Comparison of ENCODE assay signal across 8 mouse cellular contexts in the genomic region with DNA sequence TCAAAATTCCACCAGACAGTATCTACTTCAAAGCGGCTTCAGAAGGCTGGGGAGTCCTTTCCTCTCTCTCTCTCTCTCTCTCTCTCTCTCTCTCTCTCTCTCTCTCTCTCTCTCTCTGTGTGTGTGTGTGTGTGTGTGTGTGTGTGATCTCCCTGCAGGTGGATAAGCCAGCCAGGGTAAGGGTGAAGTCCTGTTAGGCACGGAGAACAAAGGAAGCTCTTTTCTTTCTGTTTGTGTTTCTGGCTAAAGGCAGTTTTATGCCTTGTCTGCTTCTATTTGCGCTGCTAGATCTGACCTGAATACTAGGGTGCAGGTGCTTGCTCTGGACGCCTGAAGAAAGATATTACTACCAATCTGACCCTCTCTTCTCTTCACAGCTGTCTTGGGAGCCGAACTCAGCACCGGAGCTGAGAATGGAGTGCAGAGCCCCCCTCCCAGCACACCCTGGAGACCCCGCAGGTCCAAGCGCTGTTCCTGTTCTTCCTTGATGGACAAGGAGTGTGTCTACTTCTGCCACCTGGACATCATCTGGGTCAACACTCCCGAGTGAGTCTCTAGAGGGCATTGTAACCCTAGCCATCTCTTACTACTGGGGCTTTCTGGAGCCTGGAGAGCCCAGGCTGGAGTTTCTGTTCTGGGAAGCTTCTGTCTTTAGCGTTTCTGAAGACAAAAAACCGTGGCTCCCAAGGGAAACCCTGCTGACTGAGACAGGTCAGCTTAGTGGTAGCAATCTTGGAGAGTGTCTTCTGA. TPM values are rescaled to one million over a fixed set of nuclear protein-coding genes. Genes with fewer than 3 reads are reported as not detected.
A peak's percentile ranks its signal among the peaks of the same experiment; 100 is the strongest.
DNase-seq lines count a peak whose midpoint lies in the region; ATAC-seq and TF ChIP-seq lines count a peak whose summit lies in the region.

No protein-coding gene starts in this region.

- peak; percentile 36 for DNase-seq in lung, postnatal 0 days (ENCODE audit: low spot score)
- no peak for DNase-seq in thymus, adult 18-20 months
- no peak for DNase-seq in layer of hippocampus, adult 18-20 months (ENCODE audit: low spot score in 2 of 2)

- no peaks in the 10 kb centered on the region for H3K9me3 ChIP-seq in forebrain, embryonic 12.5 days
- no peaks in the 10 kb centered on the region for H3K9me3 ChIP-seq in forebrain, embryonic 15.5 days
- H3K9me3 ChIP-seq in hindbrain, embryonic 16.5 days (ENCODE audit: control insufficient read depth, low read length) = no peaks in the 10 kb centered on the region
- no peaks in the 10 kb centered on the region for H3K9me3 ChIP-seq in lung, postnatal 0 days (ENCODE audit: low read length)

- peak overlapping the region; percentile 72; the same call in 1 of the 2 replicates for H3K4me2 ChIP-seq in forebrain, embryonic 12.5 days
- H3K4me2 ChIP-seq in forebrain, embryonic 15.5 days (replicated peaks) = no peak overlapping the region
- peak overlapping the region; percentile 5; the same call in 1 of the 2 replicates for H3K4me2 ChIP-seq in hindbrain, embryonic 16.5 days (ENCODE audit: low read length)
- peak overlapping the region; percentile 68 for H3K4me2 ChIP-seq in lung, postnatal 0 days (replicated peaks; ENCODE audit: low read depth, low read length)

- no peaks in the 10 kb centered on the region for H3K36me3 ChIP-seq in forebrain, embryonic 12.5 days (replicated peaks)
- no peaks in the 10 kb centered on the region for H3K36me3 ChIP-seq in forebrain, embryonic 15.5 days
- H3K36me3 ChIP-seq in hindbrain, embryonic 16.5 days (ENCODE audit: control insufficient read depth, insufficient read depth, low read length) = no peaks in the 10 kb centered on the region
- H3K36me3 ChIP-seq in lung, postnatal 0 days (ENCODE audit: insufficient read depth, low read length) = no peaks in the 10 kb centered on the region

- H3K4me1 ChIP-seq in forebrain, embryonic 12.5 days = peaks cover 21% of the 10 kb centered on the region
- H3K4me1 ChIP-seq in forebrain, embryonic 15.5 days = peaks cover 19% of the 10 kb centered on the region
- H3K4me1 ChIP-seq in cortical plate, adult 2 months (ENCODE audit: control insufficient read depth, insufficient read depth, low read length) = no peaks in the 10 kb centered on the region
- peaks cover 18% of the 10 kb centered on the region for H3K4me1 ChIP-seq in hindbrain, embryonic 16.5 days (ENCODE audit: control insufficient read depth, insufficient read depth, low read depth, low read length)
- peaks cover 10% of the 10 kb centered on the region; the same call in 1 of the 2 replicates for H3K4me1 ChIP-seq in lung, postnatal 0 days (ENCODE audit: insufficient read depth, low read depth, low read length)

- H3K4me3 ChIP-seq in forebrain, embryonic 12.5 days (replicated peaks) = no peak overlapping the region
- H3K4me3 ChIP-seq in forebrain, embryonic 15.5 days = no peak overlapping the region
- no peak overlapping the region; the same call in 1 of the 2 replicates for H3K4me3 ChIP-seq in cortical plate, adult 2 months (ENCODE audit: insufficient read depth, low read length)
- no peak overlapping the region for H3K4me3 ChIP-seq in hindbrain, embryonic 16.5 days (ENCODE audit: low read length)
- H3K4me3 ChIP-seq in lung, postnatal 0 days (ENCODE audit: low read depth, low read length) = peak overlapping the region; percentile 50

- peaks cover 52% of the 10 kb centered on the region for H3K27me3 ChIP-seq in forebrain, embryonic 12.5 days
- peaks cover 16% of the 10 kb centered on the region; the same call in 1 of the 2 replicates for H3K27me3 ChIP-seq in forebrain, embryonic 15.5 days
- peaks cover 15% of the 10 kb centered on the region for H3K27me3 ChIP-seq in hindbrain, embryonic 16.5 days (replicated peaks; ENCODE audit: control insufficient read depth, insufficient read depth, low read length)
- H3K27me3 ChIP-seq in lung, postnatal 0 days (replicated peaks; ENCODE audit: insufficient read depth, low read length) = no peaks in the 10 kb centered on the region

- peak; percentile 29; the same call in 1 of the 2 replicates for TF ChIP-seq CTCF in cortical plate, adult 2 months (IDR thresholded peaks at IDR 0.05; ENCODE audit: extremely low read depth, insufficient read depth, low read length)
- TF ChIP-seq CTCF in lung, postnatal 0 days (IDR thresholded peaks at IDR 0.05) = peak; percentile 54

- no peak for TF ChIP-seq POLR2A in cortical plate, adult 2 months (IDR thresholded peaks at IDR 0.05; ENCODE audit: extremely low read depth, insufficient read depth, low read length)

- no peak overlapping the region for H3K27ac ChIP-seq in forebrain, embryonic 12.5 days
- H3K27ac ChIP-seq in forebrain, embryonic 15.5 days (replicated peaks) = no peak overlapping the region
- no peak overlapping the region for H3K27ac ChIP-seq in cortical plate, adult 2 months (ENCODE audit: insufficient read depth, low read length)
- no peak overlapping the region for H3K27ac ChIP-seq in hindbrain, embryonic 16.5 days (ENCODE audit: low read depth, low read length)
- H3K27ac ChIP-seq in lung, postnatal 0 days (ENCODE audit: low read length) = no peak overlapping the region

- no peak for ATAC-seq in forebrain, embryonic 12.5 days (ENCODE audit: low FRiP score)
- no peak for ATAC-seq in forebrain, embryonic 15.5 days (replicated peaks)
- no peak for ATAC-seq in hindbrain, embryonic 16.5 days
- ATAC-seq in lung, postnatal 0 days = no peak
- no peak for ATAC-seq in monocyte, adult 5-6 weeks (replicated peaks; ENCODE audit: insufficient number of reproducible peaks, low FRiP score, low TSS enrichment, poor library complexity, severe bottlenecking)

- H3K9ac ChIP-seq in forebrain, embryonic 12.5 days = no peak overlapping the region
- no peak overlapping the region for H3K9ac ChIP-seq in forebrain, embryonic 15.5 days (replicated peaks)
- no peak overlapping the region for H3K9ac ChIP-seq in hindbrain, embryonic 16.5 days (ENCODE audit: low read depth, low read length)
- H3K9ac ChIP-seq in lung, postnatal 0 days (replicated peaks; ENCODE audit: low read depth) = peak overlapping the region; percentile 43

- no peak for TF ChIP-seq EP300 in lung, postnatal 0 days (IDR thresholded peaks at IDR 0.05)

- 24% methylated on average over 11 of the region's 11 CpGs for WGBS in forebrain, embryonic 12.5 days
- 21% methylated on average over 11 of the region's 11 CpGs for WGBS in forebrain, embryonic 15.5 days
- WGBS in hindbrain, embryonic 16.5 days = 34% methylated on average over 11 of the region's 11 CpGs
- WGBS in lung, postnatal 0 days = 26% methylated on average over 11 of the region's 11 CpGs

RNA-seq across cellular contexts. Expression of a gene that starts 2.1 kb away (rescaled TPM):
- 0.62 and 1.5 TPM in 2 replicates for polyA plus RNA-seq in forebrain, embryonic 12.5 days (2016; fragmentation: Nextera tagmentation; extraction: Ambion mirVana)
- polyA plus RNA-seq in forebrain, embryonic 15.5 days (2015; fragmentation: Nextera tagmentation; extraction: Ambion mirVana) = 1.4 TPM in 2 replicates
- 4.2 and 4.7 TPM in 2 replicates for polyA plus RNA-seq in cortical plate, adult 2 months (2012; rRNA removed)
- polyA plus RNA-seq in hindbrain, embryonic 16.5 days (2015; fragmentation: Nextera tagmentation; extraction: Ambion mirVana) = 2.1 and 2.5 TPM in 2 replicates
- polyA plus RNA-seq in lung, postnatal 0 days (2015; fragmentation: Nextera tagmentation; extraction: Ambion mirVana) = 6.1 and 10.6 TPM in 2 replicates
- total RNA-seq in layer of hippocampus, adult 18-20 months (2021) = 1 to 10 TPM; 2.1 to 3.1 TPM
- total RNA-seq in monocyte, adult 5-6 weeks (2017) = 0.29 TPM in 1 of 3 replicates, not detected in the others
